Mouse (Mus musculus): ENCODE measurements around the gene Hist1h3d. TPM values are rescaled to one million over a fixed set of nuclear protein-coding genes. Genes with fewer than 3 reads are reported as not detected.
"Not testable (repeated sequence)": the region's sequence is repeated elsewhere in the genome, so short reads cannot be mapped to it uniquely, and the experiment has no call there.

Hist1h3d gene
- polyA plus RNA-seq (2012; rRNA removed) = 2.5 and 2.6 TPM in 2 replicates

DNA sequence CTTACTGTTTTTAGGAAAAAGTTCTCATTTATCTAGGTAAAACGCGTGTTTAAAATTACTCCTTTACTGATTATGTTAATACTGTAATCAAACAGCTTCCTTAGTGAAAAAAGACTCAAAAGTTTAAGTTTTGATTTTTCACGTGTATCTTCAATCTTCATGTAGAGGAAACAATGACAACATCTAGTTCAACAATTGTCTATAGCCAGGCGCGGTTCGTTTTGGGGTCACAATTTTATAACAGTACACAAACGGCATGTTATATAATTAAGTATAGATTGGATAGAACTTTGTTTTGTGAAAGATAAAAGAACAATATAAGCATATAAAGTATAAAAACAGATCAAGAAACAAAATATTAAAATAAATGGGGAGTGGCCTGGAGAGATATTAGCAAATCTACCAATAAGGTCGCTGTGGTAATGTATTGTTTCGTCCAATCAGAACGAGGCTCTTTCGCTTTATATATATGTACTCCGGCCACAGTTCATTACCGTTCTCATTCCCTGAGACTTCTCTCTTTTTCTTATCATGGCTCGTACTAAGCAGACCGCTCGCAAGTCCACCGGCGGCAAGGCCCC lies at the start of gene Hist1h3d:
Gene Hist1h3d (plus strand): TSS at position 493 of the 581 bp plus-strand sequence.
- DNase-seq (ENCODE audit: low spot score) = no peak

DNA sequence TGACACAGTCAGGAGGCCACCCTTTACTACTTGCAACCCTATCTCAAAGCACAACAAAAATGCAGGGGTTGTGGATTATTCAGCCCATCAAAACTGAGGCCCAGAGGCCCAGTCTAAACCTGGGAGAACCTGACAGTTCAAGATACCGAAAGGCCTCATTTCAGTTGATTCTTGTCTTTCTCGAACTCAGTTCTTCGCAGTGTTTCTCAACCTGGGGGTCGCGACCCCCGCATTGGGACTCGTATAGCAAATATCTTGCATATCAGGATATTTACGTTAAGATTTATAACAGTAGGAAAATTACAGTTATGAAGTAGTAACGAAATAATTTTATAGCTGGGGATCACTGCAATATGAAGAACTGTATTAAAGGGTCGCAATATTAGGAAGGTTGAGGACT lies 49.7 kb upstream of the Hist1h3d start:
- DNase-seq (ENCODE audit: low spot score) = no peak

DNA sequence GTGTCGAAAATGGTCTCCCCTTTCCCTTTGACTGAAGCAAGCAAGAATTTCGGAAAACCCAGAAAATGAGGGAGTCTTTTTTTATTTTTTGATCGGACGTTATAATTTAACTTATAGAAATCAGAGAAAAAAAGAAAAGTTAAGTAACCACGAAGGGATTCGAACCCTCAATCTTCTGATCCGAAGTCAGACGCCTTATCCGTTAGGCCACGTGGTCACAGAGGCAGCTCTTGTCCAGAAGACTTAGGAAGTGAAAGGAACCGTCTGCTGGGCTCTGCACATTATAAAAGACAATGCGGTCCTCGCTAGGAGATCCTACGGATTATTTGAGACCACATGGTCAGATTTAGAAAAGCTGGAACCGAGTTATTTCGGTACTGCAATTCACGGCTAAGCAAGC lies 49.3 kb upstream of the Hist1h3d start:
- peak; percentile 86 for DNase-seq (ENCODE audit: low spot score)

DNA sequence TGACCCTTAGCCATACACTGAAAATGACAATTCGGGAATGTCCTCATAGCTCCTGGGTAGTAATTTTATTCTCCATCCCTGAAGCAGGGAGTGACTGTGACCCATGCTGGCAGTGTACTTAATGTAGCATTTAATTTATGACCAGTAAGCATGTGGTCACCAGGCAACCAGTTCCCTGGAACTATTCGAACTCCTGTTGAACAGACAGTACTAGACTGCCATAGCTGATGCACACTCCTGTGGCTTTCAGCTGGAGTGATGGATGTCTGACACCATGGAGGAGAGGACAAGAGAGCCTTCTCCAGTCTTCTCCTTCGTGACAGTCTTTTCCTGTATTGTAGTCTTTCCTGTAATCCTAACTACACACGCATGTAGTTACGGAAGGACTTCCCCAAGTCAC lies 46.6 kb upstream of the Hist1h3d start:
- no peak for DNase-seq (ENCODE audit: low spot score)

DNA sequence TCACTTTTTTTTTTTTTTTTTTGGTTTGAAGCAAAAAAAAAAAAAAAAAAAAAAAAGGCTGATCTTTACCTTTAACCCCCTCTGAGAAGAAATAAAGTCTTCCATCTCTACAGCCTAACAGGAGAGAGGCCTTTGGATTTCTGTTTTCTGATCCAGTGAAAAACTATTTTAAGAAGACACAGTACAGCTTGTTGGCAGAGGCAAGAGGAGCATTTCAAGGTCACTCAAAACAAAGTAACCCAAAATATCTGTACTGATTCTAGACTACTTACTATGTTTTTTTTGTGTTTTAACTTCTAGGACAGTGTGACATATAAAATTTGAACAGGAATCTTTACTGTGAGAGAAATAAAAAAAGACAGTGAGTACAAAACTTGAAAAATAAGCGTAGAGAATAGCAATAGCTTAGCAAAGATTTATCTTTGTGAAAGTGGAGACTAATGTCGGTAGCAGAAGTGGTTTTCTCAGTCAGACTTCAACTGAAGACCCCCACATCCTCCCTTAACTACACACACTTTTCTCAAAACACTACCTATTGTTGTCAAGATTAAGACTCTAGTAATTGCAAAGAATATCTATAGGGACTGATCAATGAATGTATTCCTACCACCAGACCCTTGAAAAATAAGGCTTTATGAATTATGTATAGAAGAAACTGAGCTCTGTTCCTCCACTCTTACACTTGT lies 45.9 kb upstream of the Hist1h3d start:
- DNase-seq (ENCODE audit: low spot score) = no peak

DNA sequence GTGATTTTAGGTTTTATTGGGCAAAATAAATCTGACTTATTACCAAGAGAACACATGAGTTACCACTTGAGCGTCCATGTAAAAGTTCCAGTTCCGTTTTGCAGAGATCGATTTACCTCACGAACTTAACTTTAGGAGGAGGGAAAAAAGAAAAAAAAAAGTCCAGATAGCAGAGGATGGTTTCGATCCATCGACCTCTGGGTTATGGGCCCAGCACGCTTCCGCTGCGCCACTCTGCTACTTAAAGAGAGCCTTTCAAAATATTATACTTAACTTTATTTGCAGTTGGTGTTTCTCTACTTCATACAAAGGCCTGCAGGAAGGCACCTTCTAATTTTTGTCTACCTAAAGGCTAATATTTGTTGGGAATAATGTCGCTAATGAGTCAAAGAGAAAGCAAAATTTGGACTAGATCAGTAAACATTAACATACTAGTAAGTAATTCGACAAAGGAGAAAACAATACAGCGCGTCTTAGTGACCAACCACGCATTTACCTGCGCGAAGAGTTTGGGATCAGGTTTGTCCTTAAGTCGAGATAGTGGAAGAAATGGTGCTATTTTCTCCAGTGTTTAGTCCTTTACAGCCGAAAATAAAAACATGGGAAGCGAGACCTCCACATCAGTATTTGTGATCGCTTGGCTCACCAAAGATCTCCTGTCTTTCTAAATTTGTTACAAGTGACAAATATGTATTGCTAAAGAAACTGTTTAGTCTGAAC lies 45.2 kb upstream of the Hist1h3d start:
- DNase-seq (ENCODE audit: low spot score) = peak; percentile 41

DNA sequence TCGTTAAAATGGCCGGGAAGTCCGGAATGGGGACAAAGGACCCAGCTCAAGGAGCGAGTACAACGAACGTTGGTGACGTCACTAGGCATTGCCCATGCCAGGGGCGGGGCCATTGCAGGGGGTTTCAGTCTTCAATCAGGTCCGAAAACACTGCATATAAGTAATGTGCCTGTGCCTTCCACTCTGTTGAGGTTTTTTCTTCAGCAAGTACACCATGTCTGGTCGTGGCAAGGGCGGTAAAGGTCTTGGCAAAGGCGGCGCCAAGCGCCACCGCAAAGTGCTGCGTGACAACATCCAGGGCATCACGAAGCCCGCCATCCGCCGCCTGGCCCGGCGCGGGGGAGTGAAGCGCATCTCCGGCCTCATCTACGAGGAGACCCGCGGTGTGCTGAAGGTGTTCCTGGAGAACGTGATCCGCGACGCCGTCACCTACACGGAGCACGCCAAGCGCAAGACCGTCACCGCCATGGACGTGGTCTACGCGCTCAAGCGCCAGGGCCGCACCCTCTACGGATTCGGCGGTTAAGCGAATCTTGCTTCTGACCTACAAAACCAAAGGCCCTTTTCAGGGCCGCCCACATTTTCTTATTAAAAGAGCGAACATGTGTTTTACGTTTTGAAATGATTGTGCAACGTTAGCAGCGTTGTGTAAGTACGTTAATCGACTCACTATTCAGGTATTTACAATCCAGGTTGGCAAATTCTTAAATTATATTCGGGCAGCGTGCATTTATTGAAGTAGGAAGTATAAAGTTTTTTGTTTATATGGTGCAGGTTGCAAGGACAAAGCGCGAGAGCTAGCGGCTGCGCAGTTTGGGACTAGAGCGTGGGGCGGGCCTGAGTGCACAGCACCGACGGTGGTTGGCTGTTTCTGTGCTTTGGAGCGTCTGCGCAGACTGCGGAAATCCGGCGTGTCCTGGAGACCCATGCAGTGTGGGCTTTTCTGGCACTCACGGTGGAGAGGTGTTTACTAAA lies 44.4 kb upstream of the Hist1h3d start, which contains the start of gene Hist1h4h:
Gene Hist1h4h (plus strand): TSS at position 150 of the 975 bp plus-strand sequence.
- peak; percentile 86 for DNase-seq (ENCODE audit: low spot score)

DNA sequence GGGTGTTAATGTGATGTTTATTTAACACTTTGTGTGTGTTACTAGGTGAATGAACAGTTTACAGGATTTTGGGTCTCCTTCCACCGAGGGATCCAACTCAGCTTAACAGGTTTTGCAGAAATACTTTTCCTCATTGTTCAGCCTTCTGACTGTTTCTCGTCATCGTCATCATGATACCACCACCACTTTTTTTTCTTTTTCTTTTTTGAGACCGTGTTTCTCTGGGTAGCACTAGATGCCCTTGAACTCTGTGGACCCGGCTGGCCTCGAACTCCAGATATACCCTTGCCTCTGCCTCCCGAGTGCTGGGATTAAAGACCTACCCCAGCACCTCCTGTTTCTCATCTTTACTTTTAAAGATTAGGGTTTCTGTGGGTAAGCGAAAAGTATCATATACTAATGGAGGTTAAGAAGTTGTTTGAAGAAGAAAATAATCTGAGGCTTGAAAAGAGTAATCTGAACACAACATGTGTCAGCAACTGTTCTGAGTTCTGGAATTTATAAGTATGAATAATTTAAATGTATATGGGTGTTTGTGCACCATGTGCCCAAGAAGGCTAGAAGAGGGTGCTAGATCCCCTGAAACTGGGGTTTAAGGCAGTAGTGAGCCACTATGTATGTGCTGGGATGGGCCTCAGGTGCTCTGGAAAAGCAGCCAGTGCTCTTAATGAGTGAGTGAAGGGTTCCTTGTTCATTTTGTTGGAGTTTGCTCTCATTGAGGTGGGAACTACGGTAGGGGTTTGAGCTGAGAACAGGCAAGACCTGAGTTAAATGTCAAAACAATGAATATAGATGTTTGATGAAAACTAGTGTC lies 43.1 kb upstream of the Hist1h3d start:
- DNase-seq (ENCODE audit: low spot score) = no peak

DNA sequence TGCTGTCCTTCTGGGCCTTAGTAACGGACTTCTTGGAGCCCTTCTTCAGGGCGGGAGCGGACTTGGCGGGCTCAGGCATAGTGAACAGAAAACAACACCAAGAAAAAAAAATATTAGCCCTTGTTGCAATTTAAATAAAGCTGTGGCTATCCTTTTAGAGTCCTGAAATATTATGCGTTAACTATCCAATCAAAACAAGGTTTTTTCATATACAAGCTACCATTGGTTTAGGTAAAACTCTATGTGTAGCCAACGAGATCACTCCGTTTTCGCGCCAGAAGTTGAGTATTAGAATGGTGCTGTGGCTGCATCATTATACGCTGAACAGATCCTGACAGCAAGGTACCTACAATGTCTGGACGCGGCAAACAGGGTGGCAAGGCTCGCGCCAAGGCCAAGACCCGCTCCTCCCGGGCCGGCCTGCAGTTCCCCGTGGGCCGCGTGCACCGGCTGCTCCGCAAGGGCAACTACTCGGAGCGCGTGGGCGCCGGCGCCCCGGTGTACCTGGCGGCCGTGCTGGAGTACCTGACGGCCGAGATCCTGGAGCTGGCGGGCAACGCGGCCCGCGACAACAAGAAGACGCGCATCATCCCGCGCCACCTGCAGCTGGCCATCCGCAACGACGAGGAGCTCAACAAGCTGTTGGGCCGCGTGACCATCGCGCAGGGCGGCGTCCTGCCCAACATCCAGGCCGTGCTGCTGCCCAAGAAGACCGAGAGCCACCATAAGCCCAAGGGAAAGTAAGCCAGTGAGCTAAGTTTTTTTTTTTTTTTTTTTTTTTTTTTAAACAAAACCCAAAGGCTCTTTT lies 41.8 kb upstream of the Hist1h3d start, which contains the start of gene Hist1h2af:
Gene Hist1h2af (plus strand): TSS at position 347 of the 808 bp plus-strand sequence.
- DNase-seq (ENCODE audit: low spot score) = not testable (repeated sequence)

DNA sequence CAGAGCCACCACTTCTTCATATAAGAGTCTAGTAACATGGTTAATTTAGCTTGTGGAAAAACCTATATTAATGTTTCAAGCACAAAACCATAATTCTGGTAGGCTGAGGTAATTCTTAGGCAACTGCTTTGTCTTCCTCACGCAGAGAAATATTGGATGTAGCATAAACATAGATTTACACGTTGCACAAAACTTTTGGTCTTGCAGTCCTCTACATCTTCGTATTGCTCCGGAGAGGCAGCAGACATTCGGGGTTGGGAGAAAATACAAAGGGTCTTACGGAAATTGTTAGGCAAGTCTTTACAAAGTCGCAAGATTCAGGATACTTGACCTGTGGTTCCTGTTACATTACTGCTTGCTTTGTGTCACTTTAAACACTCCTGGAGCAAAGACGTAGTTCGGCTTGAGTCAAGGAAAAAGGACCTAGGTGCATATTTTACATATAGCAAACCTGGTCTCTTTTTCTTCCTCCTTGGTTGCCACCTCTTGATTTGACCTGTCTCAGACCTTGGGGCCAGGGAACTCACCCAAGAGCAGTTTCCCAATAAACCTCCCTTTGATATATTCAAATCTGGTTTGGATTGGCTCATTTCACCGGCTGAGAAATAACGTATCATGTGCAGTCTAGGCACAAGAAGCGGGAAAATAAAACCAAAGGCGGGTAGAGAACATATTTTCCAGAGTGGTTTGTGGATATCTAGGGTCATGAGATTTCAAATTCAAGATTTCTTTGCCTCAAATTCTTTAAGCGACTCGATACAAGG lies 41.0 kb upstream of the Hist1h3d start:
- DNase-seq (ENCODE audit: low spot score) = no peak

DNA sequence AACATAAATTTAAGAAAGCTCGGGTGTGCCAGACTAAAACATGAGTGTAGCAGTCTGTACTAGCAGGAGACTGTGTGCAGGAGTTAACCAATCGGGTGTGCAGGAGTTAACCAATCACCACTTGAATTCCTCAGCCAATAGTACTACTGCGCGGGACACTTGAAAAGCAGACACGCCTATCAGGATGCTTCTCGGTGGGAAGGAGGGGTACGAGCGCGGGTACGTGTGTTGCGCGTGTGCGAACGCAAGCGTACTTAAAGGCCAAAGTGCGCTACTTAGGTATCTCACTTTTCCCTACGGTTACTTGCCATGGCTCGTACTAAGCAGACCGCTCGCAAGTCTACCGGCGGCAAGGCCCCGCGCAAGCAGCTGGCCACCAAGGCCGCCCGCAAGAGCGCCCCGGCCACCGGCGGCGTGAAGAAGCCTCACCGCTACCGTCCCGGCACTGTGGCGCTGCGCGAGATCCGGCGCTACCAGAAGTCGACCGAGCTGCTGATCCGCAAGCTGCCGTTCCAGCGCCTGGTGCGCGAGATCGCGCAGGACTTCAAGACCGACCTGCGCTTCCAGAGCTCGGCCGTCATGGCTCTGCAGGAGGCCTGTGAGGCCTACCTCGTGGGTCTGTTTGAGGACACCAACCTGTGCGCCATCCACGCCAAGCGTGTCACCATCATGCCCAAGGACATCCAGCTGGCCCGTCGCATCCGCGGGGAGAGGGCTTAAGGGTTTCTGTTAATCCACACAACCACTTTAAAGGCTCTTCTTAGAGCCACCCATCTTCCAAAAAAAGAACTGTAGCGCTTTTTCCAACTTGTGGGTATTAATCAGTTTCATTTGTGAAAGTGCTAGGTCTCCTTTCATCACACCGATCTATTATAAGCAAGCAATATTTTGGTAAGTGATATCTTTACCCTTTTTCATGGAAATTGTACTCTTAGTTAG lies 40.2 kb upstream of the Hist1h3d start, which contains the start of gene Hist1h3g:
Gene Hist1h3g (plus strand): TSS at position 286 of the 939 bp plus-strand sequence.
- peak; percentile 57 for DNase-seq (ENCODE audit: low spot score)

DNA sequence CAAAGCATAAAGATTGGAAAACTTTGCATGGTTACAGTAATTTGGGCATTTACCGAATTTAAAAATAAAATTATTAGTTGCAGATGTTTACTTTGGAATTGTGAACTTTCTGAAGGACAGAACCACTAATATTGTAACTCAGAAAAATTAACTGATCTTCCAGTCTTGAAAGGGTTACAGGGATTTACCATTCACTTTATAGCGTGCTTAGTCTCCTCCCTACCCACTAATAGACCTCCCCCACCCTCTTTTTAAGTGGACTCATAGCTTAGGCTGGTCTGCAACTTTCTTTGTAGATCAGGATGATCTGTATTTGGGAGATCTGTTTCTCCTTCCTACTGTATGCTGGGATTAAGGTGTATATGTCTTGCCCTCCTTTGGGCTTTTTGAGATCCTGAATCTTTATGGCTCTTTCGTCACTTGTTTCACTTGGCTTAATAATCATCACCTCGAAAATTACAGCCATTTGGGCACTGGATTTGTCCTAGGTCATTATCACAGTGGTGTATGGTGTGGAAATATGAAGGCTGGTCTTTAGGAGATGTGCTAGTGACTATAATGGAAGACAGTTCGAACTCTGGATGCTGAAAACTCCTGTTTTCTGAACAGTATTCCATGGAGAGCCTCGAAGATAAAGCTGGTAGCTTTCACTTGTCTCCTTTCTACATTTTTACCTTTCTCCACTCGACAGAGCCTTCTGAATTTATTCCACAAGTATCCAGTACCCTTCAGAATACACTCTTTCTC lies 39.3 kb upstream of the Hist1h3d start:
- DNase-seq (ENCODE audit: low spot score) = no peak

DNA sequence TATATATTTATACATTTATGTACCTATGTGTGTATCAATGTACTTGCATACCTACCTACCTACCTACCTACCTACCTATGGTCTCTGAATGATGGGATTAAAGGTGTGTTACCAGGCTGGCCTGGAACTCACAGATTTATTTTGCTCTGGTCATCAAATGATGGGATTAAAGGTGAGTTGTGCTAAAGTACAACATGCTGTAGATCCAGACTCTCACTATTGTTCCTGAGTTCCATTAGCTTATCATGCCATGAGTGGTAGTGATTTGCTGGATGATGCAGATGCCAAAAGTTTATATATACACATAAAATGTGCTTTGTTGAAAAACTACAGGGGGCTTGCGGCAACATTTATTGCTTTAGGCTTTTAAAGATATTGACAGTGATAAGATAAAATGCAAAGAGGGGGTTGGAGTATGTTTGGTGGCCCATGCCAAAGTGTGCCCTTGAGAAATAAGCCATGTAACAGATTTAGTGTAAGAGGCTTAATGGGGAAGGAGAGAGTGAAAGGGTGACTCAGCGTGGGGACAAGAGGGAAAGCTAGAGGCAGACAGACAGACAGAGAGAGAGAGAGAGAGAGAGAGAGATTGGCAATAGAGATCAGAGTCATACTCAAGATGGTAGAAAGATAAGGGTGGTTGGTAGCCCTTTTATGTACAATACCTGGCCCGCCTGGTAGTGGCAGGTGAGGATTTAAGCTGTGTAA lies 38.4 kb upstream of the Hist1h3d start:
- DNase-seq (ENCODE audit: low spot score) = no peak

DNA sequence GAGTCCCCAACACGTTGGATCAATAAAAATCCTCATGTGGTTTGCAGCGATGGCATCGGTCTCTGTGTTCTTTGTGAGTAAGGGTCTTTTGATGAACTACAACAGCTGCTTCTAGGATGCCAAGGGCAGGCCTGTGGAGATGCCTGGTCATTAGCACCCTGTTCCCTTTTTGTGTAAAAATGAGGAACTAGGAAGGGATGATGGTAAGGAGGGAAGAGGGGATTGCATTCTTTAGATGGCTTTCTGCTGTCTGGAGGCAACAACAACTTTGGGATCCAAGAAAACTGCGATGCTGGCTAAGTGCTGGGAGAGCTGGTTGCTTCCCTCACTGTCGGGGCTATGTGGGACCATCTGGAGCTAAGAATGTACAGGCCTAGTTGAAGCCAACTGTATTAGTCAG lies 37.3 kb upstream of the Hist1h3d start:
- no peak for DNase-seq (ENCODE audit: low spot score)

DNA sequence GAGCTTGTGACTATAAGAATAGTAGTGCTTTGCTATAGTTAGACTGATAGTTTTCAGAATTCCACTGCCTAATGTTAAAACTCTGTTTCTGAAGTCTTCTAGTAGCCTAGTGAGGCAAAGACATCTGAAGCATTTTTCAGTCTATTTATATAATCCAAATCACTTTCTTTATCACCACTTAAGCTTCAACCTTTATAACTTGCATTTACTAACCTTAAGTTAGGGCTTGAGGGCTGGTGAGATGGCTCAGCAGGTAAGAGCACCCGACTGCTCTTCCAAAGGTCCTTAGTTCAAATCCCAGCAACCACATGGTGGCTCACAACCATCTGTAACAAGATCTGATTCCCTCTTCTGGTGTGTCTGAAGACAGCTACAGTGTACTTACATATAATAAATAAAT lies 35.7 kb upstream of the Hist1h3d start:
- DNase-seq (ENCODE audit: low spot score) = not testable (repeated sequence)

DNA sequence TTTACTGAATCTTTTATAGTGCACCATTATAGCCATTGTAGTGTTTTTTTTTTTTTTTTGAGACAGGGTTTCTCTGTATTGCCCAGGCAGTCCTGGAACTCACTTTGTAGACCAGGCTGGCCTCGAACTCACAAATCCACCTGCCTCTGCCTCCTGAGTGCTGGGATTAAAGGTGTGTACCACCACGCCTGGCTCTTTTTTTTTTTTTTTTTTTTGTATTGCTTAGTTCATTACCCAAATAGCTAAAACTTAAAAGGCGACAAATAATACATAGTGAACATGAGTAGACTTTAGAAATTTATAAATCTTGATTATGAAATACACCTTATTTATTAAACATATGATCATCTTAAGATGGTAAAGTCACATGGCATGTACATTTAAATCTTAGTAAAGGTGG lies 34.1 kb upstream of the Hist1h3d start:
- DNase-seq (ENCODE audit: low spot score) = no peak
